Mouse (Mus musculus) embryonic facial prominence, embryonic 14.5 days (tissue): ENCODE results near the gene Epop. TPM values are rescaled to one million over a fixed set of nuclear protein-coding genes. Genes with fewer than 3 reads are reported as not detected.

Source experiments
- ATAC-seq: fragments of 200-750 bp; cut with Nextera tagmentation; 2 replicates; pipeline ENCODE4 v1.8.0; 2017; ENCODE audit warnings: low read depth, moderate number of reproducible peaks, moderate TSS enrichment
- DNase-seq: peaks from one replicate; pipeline ENCODE4 v3.0.0-alpha.2; 2015; ENCODE audit warnings: low spot score
- H3K27ac ChIP-seq: fragments of 300-500 bp; sonication (generic); replicated peaks from 2 replicates; pipeline ENCODE4 v1.5.1; 2014; ENCODE audit warnings: low read depth, mild to moderate bottlenecking, low read length, moderate library complexity
- H3K27me3 ChIP-seq: fragments of 300-500 bp; sonication (generic); replicated peaks from 2 replicates; pipeline ENCODE4 v1.6.1; 2014; ENCODE audit warnings: low read length; ENCODE audit not compliant: control insufficient read depth, insufficient read depth
- H3K36me3 ChIP-seq: fragments of 300-500 bp; sonication (generic); 2 replicates; pipeline ENCODE4 v1.6.1; 2014; ENCODE audit warnings: low read length, mixed read lengths; ENCODE audit not compliant: control insufficient read depth, insufficient read depth
- H3K4me1 ChIP-seq: fragments of 300-500 bp; sonication (generic); 2 replicates; pipeline ENCODE4 v1.6.1; 2014; ENCODE audit warnings: antibody characterized with exemption, low read length; ENCODE audit not compliant: control insufficient read depth, insufficient read depth
- H3K4me2 ChIP-seq: fragments of 300-500 bp; sonication (generic); 2 replicates; pipeline ENCODE4 v1.6.1; 2014; ENCODE audit warnings: low read depth, mild to moderate bottlenecking, low read length, moderate library complexity, mixed read lengths
- H3K4me3 ChIP-seq: fragments of 300-500 bp; sonication (generic); 2 replicates; pipeline ENCODE4 v1.5.1; 2014; ENCODE audit warnings: low read depth, mild to moderate bottlenecking, low read length
- H3K9ac ChIP-seq: fragments of 300-500 bp; sonication (generic); 2 replicates; pipeline ENCODE4 v1.6.1; 2014; ENCODE audit warnings: low read depth, mild to moderate bottlenecking, low read length, moderate library complexity, mixed read lengths
- H3K9me3 ChIP-seq: fragments of 300-500 bp; sonication (generic); 2 replicates; pipeline ENCODE4 v1.6.1; 2016; ENCODE audit warnings: low read length; ENCODE audit not compliant: control insufficient read depth
- WGBS: fragments of 180-500 bp; shearing (Covaris S2); extraction: QIAGEN DNeasy Blood & Tissue Kit; methylation state at CpG from one replicate; pipeline ENCODE4 v1.1.7; 2014; 5-methylcytosine and 5-hydroxymethylcytosine counted together
- polyA plus RNA-seq: library from polyadenylated mRNA; unstranded; fragments of >200 nt; fragmentation: Nextera tagmentation; extraction: Ambion mirVana; gene quantifications from 2 replicates; pipeline ENCODE4 v1.2.1, GENCODE M21; 2014

The Epop gene
- polyA plus RNA-seq, 1 experiment from 2014 or later: 2.4 TPM

- ATAC-seq: no peak
- Histone ChIP-seq H3K4me2 (no peak overlapping the region), H3K4me1 (no peaks in the 10 kb centered on the region), H3K4me3 (no peak overlapping the region), H3K9me3 (no peaks in the 10 kb centered on the region), H3K27ac (no peak overlapping the region), H3K27me3 (peaks cover 13% of the 10 kb centered on the region), H3K9ac (no peak overlapping the region), H3K36me3 (no peaks in the 10 kb centered on the region)
- DNase-seq: no peak
- WGBS: 43% methylated on average over 4 of the region's 5 CpGs
These were observed 10.1 kb downstream of the Epop start for GRCm38 (mm10) chr11:97619391-97619795.

DNA sequence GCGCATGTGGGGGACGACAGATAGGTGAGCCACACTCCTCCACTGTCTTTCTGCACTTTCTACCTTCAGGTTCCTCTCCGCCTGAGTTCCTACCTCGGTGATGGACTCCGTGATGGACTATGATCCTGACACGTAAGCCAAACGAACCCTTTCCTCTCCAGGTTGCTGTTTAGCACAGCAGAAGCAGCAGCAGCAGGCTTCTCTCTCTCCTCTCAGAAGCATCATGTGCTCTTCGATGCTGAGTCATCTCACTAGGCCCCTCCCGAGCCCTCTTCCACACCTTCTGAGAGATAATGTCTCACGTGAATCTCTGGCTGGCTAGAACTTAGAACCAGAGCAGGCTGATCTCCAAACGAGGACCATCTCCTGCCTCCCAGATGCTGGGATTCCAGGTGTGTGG is 11.1 kb downstream of the Epop start:
- Histone ChIP-seq H3K9me3 (no peaks in the 10 kb centered on the region), H3K4me1 (no peaks in the 10 kb centered on the region), H3K4me3 (no peak overlapping the region), H3K4me2 (no peak overlapping the region), H3K27ac (no peak overlapping the region), H3K36me3 (no peaks in the 10 kb centered on the region), H3K9ac (no peak overlapping the region), H3K27me3 (peaks cover 7% of the 10 kb centered on the region)
- DNase-seq (no peak), ATAC-seq (no peak)
- WGBS: 46% methylated on average over 11 of the region's 11 CpGs

GRCm38 (mm10) chr11:97615276-97615675 is 14.2 kb downstream of the Epop start:
- no peak overlapping the region for H3K27ac ChIP-seq
- peaks cover 7% of the 10 kb centered on the region for H3K27me3 ChIP-seq
- no peaks in the 10 kb centered on the region for H3K9me3 ChIP-seq
- no peak overlapping the region for H3K4me2 ChIP-seq
- H3K9ac ChIP-seq: no peak overlapping the region
- DNase-seq (no peak), ATAC-seq (no peak)
- no peak overlapping the region for H3K4me3 ChIP-seq
- 63% methylated on average over 4 of the region's 4 CpGs for WGBS
- H3K4me1 ChIP-seq: no peaks in the 10 kb centered on the region
- no peaks in the 10 kb centered on the region for H3K36me3 ChIP-seq

- H3K4me3 ChIP-seq: no peak overlapping the region
- 73% methylated on average over 7 of the region's 8 CpGs for WGBS
- H3K27me3 ChIP-seq: no peaks in the 10 kb centered on the region
- H3K27ac ChIP-seq: no peak overlapping the region
- H3K9me3 ChIP-seq: no peaks in the 10 kb centered on the region
- no peak for ATAC-seq
- H3K4me1 ChIP-seq: no peaks in the 10 kb centered on the region
- DNase-seq: no peak
- no peak overlapping the region for H3K9ac ChIP-seq
- no peak overlapping the region for H3K4me2 ChIP-seq
- H3K36me3 ChIP-seq: no peaks in the 10 kb centered on the region
These were observed 18.4 kb downstream of the Epop start for GRCm38 (mm10) chr11:97611076-97611475.

GRCm38 (mm10) chr11:97609743-97610142 is 19.8 kb downstream of the Epop start:
- no peak for ATAC-seq
- H3K4me1 ChIP-seq: no peaks in the 10 kb centered on the region
- H3K4me2 ChIP-seq: no peak overlapping the region
- H3K9me3 ChIP-seq: no peaks in the 10 kb centered on the region
- no peak overlapping the region for H3K27ac ChIP-seq
- WGBS: 88% methylated on average over 13 of the region's 13 CpGs
- H3K36me3 ChIP-seq: no peaks in the 10 kb centered on the region
- no peak for DNase-seq
- no peak overlapping the region for H3K4me3 ChIP-seq
- no peaks in the 10 kb centered on the region for H3K27me3 ChIP-seq
- H3K9ac ChIP-seq: no peak overlapping the region

- no peak overlapping the region for H3K27ac ChIP-seq
- ATAC-seq (no peak), DNase-seq (no peak)
- 26% methylated on average over 4 of the region's 4 CpGs for WGBS
- no peak overlapping the region for H3K4me2 ChIP-seq
- no peaks in the 10 kb centered on the region for H3K27me3 ChIP-seq
- H3K9me3 ChIP-seq: no peaks in the 10 kb centered on the region
- H3K9ac ChIP-seq: no peak overlapping the region
- no peaks in the 10 kb centered on the region for H3K4me1 ChIP-seq
- no peaks in the 10 kb centered on the region for H3K36me3 ChIP-seq
- H3K4me3 ChIP-seq: no peak overlapping the region
These were observed 20.6 kb downstream of the Epop start for GRCm38 (mm10) chr11:97608933-97609332.

DNA sequence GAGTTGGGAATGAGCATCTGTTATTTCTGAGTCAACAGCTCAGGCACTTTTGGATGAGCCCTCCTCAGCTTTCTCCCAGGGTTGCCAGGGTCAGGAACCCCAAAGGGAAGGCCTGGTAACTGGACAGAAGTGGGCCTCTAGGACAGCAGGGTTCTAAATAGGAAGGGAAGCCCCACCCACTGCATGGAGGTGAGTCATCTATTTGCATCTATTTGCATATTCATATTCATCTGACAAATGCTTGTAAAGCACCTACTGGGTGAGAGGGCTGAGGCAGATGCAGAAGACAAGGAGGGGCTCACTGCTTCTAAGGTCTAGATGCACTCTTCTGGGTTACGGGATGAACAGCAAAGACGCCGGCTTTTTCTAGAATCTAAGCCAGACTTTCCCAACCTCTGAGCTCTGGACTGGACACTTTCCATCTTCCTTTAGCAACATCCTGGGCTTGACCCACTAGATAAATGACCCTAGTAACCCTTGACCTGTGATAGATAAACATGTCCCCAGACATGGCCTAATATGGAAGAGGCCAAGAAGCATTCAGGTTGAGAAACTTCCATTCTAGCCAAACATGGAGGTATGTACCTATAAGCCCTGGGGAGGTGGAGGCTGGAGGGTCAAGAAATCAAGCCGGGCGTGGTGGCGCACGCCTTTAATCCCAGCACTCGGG is 22.3 kb downstream of the Epop start:
- Histone ChIP-seq H3K9ac (no peak overlapping the region), H3K27me3 (no peaks in the 10 kb centered on the region), H3K36me3 (no peaks in the 10 kb centered on the region), H3K4me1 (no peaks in the 10 kb centered on the region), H3K4me2 (no peak overlapping the region), H3K9me3 (no peaks in the 10 kb centered on the region), H3K27ac (no peak overlapping the region), H3K4me3 (no peak overlapping the region)
- ATAC-seq (no peak), DNase-seq (no peak)
- WGBS: 92% methylated on average over 8 of the region's 8 CpGs

DNA sequence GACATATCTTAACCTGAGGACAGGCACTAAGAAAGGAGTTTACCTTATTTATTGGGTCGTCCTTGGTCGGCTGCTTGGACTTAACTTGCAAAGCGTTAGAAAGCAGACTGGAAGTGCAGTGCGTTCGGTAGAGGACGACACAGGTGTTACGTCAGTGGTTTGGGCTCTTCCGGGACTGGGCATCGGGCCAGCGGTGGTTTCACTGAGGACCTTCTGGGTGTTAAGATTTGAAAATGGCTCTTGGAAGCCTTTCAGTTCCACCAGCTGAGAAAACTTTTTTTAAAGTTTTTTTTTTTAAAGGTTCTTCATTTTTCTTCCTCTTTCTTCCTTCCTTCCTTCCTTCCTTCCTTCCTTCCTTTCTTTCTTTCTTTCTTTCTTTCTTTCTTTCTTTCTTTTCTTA is 25.6 kb downstream of the Epop start:
- Histone ChIP-seq H3K9ac (no peak overlapping the region), H3K27me3 (no peaks in the 10 kb centered on the region), H3K9me3 (0 out of 2 replicates have a peak, but pooled peaks cover 6% of the 10 kb centered on the region), H3K4me2 (no peak overlapping the region), H3K4me3 (no peak overlapping the region), H3K4me1 (no peaks in the 10 kb centered on the region), H3K36me3 (no peaks in the 10 kb centered on the region), H3K27ac (no peak overlapping the region)
- no peak for ATAC-seq
- WGBS: 67% methylated on average over 10 of the region's 10 CpGs
- no peak for DNase-seq

GRCm38 (mm10) chr11:97602223-97602622 is 27.3 kb downstream of the Epop start:
- no peak overlapping the region for H3K4me2 ChIP-seq
- no peaks in the 10 kb centered on the region for H3K4me1 ChIP-seq
- no peak overlapping the region for H3K27ac ChIP-seq
- H3K36me3 ChIP-seq: no peaks in the 10 kb centered on the region
- H3K27me3 ChIP-seq: no peaks in the 10 kb centered on the region
- no peak for ATAC-seq
- 0 out of 2 replicates have a peak, but pooled peaks cover 6% of the 10 kb centered on the region for H3K9me3 ChIP-seq
- no peak for DNase-seq
- 25% methylated on average over 6 of the region's 6 CpGs for WGBS
- no peak overlapping the region for H3K9ac ChIP-seq
- H3K4me3 ChIP-seq: no peak overlapping the region
